Mouse (Mus musculus) embryonic fibroblast, embryonic 13.5 days (primary cell): ENCODE measurements around the gene Crybg1. TPM values are rescaled to one million over a fixed set of nuclear protein-coding genes. Genes with fewer than 3 reads are reported as not detected.
A peak's percentile ranks its signal among the peaks of the same experiment; 100 is the strongest.

Source experiments
- H3K27ac ChIP-seq: 2 replicates; pipeline ENCODE4 v1.5.1; 2012; ENCODE audit warnings: low read length, control low read depth, inconsistent platforms; ENCODE audit not compliant: insufficient read depth
- H3K4me1 ChIP-seq: 2 replicates; pipeline ENCODE4 v1.6.1; 2011; ENCODE audit warnings: low read length; ENCODE audit not compliant: control insufficient read depth, insufficient read depth
- H3K4me3 ChIP-seq: 2 replicates; pipeline ENCODE4 v1.5.1; 2011; ENCODE audit warnings: mild to moderate bottlenecking, control low read depth, low read length; ENCODE audit not compliant: insufficient read depth
- CTCF ChIP-seq: IDR thresholded peaks from 2 replicates; pipeline ENCODE4 v1.5.1; 2011; ENCODE audit warnings: mild to moderate bottlenecking, control low read depth, low read length, moderate library complexity, borderline replicate concordance; ENCODE audit not compliant: insufficient read depth
- POLR2A ChIP-seq: IDR thresholded peaks from 2 replicates; pipeline ENCODE4 v1.6.1; 2011; ENCODE audit warnings: low read depth, mild to moderate bottlenecking, control low read depth, low read length, moderate library complexity
- polyA plus RNA-seq: library from polyadenylated mRNA; stranded (reverse); fragments of >200 nt; gene quantifications from 2 replicates; pipeline ENCODE4 v1.2.4, GENCODE M21; 2011; ENCODE audit warnings: low read depth; ENCODE audit not compliant: missing spikeins, insufficient read length

Crybg1 gene
- 0.48 and 0.65 TPM in 2 replicates for polyA plus RNA-seq

DNA sequence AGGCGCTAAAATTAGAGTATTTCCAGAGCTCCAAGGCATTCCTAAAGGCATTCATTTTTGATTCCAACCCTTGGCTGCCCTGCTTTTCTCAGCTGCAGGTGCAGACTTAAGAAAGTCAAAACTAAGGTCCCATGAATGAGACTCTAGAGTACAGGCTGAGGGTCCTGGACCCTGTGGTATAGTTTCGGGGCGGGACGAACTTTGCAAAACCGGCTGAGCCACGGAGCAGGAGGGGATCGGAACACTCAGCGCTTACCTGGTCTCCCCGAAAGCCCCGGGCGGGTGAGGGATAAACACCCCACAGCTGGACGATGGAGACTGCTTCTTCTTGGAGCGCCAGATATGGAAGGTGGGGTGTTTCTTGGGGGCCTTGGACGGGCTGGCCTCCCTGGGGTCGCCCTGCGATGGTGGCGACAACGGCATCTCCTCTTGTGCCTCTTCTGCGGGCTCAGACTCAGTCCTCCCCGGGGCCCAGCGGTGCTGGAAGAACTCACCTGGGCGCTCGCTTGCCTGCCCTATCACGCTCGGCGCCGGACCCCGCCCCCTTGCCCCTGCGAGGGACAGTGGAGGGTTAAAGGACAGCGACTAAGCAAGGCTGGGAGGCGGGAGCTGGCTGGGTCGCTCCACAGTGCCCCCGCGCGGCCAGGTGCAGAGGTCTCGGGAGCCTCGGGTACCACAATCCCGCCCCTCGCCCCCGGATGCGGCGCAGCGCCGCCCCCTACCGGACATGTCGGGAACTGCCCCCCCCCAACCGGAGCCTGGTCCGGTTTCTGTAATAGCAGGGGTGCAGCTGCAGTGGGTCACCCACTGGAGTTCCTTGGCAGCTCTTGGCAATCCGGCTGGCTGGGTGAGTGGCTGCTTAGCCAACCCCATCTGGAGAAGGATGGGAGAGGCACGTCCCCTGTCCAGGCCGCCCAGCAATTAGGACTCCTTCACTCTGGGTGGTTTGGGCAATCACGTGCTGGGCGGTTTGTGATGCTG, at the start of gene Crybg1:
Gene Crybg1, minus strand, starts transcription at position 517 of the 981 bp plus-strand sequence.
- H3K4me3 ChIP-seq: no peak within 1 kb of the TSS
- no peak within 1 kb of the TSS for H3K27ac ChIP-seq
- H3K4me1 ChIP-seq: no peaks in the 10 kb centered on the region
- TF ChIP-seq POLR2A (no peak), CTCF (0 out of 2 replicates have a peak, but pooled peaks have one; percentile 25)

DNA sequence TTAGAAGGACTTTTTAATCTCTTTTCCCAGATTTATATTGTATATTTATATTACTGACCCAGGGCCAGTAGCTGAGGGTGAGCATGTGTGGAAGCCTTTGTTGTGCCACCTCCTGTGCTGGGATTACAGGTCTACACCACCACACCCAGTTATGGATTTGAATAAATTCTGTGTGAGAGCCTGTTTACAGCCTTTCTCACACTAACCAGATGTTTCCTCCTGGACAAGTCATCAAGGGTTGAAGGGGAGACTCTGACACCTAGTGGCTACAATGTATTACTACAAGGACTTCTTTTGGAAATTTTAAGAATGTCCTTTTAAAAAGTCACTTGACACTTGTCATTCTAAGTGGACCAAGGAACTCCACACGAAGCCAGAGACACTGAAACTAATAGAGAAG, 28.7 kb upstream of the Crybg1 start:
- Histone ChIP-seq H3K4me3 (no peak overlapping the region), H3K27ac (no peak overlapping the region), H3K4me1 (no peaks in the 10 kb centered on the region)
- TF ChIP-seq CTCF: no peak
- no peak for TF ChIP-seq POLR2A

DNA sequence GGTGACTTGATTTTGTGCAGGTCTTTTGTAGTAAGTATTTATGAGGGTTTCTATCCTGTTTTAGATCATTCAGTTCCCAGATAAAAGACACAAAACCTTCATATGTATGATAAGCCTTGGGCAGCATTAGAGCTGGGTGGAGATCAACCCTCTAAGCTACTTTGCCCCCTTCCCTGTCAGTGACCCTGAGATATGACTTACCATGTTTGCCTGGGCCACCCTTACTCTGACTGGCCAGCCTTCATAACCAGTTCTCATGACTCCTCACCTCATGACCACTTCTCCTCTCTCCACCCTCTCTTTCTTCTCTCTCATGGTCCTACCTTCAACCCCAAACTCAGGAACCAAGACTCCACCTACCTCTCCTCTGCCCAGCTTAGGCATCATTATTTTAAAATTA, 27.9 kb upstream of the Crybg1 start:
- TF ChIP-seq CTCF: no peak
- no peak for TF ChIP-seq POLR2A
- H3K4me3 ChIP-seq: no peak overlapping the region
- no peaks in the 10 kb centered on the region for H3K4me1 ChIP-seq
- no peak overlapping the region for H3K27ac ChIP-seq

DNA sequence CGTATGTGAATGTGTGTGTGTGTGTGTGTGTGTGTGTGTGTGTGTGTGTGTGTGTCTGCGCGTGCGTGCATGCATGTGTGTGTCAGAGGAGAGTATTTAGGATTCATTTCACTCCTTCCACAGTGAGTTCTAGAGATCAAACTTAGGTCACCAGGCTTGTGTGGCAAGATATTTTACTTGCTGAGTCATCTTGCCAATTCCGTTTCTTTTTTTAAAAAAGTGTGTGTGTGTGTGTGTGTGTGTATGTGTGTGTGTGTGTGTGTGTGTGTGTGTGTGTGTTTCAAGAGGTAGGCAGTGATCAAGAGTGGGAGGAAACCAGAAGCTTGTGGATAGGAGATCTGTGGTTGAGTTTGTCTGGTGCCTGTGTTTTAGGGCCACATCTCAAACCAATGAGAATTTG, 27.5 kb upstream of the Crybg1 start:
- TF ChIP-seq CTCF: no peak
- no peak for TF ChIP-seq POLR2A
- H3K4me3 ChIP-seq: no peak overlapping the region
- H3K4me1 ChIP-seq: no peaks in the 10 kb centered on the region
- no peak overlapping the region for H3K27ac ChIP-seq

DNA sequence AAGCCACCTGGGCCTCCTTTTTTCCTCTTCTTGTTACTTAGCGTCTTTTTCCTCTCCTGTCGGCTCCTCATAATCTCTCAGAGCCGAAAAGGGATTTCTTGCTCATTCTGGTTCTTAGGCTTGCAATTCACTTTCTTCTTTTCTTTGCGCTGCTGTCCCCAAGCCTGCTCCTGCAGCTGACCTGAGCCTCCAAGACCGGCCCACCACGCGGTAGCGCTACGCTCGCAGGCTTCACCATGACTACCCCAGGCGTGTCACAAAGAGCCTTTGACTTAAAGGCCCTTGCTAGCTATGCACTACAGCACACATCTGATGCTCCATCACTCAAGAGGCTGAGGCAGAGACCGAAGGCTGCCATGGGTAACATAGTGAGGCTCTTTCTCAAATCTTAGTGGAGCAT, 21.5 kb upstream of the Crybg1 start:
- TF ChIP-seq CTCF: no peak
- no peak for TF ChIP-seq POLR2A
- Histone ChIP-seq H3K27ac (no peak overlapping the region), H3K4me3 (no peak overlapping the region)

DNA sequence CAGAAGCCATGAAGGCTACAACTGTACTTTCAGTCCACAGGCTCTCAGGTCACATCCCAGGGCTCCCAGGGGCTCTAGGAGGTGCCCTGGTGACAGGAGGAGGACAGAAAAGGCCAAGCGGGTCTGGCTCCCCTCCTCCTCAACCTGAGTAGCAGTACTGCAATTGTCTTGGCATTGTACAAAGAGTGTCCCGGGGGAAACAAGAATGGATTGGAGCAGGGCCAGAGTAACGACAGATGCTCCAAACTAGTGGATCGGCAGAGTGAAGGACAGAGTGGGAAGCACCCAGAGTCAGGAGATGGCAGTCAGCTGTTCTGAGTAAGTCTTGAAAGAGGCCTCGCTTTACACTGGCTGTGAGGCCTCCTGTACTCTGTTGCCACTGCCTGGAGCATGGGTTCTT, 18.4 kb upstream of the Crybg1 start:
- TF ChIP-seq CTCF (no peak), POLR2A (no peak)

More for the DNA sequence above, 21.5 kb upstream of the Crybg1 start:
- no peaks in the 10 kb centered on the region for H3K4me1 ChIP-seq

DNA sequence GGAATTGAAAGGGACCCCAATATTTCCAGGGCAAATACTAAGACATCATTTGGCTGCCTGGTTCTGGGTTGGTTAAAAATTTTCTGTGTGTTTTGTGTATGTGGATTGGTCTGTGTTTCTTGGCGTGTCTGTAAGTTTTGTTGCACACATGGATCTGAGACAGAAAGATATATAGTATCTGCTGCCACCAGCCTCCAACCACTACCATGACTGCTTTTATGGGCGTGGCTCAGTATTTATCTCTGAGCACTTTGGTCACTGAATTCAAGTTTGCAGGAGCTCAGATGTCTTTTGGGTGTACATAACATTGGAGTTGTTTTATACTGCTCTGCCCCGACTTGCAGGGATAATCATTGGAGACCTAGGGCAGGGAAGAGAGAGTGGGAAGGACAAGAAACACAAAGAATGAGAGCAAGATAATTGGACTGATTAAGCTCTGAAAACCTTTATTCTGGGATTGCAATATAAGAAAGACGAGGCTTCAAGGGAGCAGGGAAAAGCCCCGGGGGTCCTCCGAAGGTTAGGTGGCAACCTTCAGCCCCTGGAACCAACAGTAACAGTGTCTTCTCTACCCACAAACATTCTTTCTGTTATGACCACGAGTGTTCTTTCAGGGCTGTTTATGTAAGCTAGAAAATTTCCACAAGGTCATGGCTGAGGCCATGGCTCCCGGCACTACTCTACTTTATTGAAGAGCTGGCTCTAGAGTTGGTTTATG, 15.8 kb upstream of the Crybg1 start:
- no peaks in the 10 kb centered on the region for H3K4me1 ChIP-seq
- no peak overlapping the region for H3K4me3 ChIP-seq
- no peak for TF ChIP-seq POLR2A
- TF ChIP-seq CTCF: no peak
- H3K27ac ChIP-seq: no peak overlapping the region

More for the DNA sequence above, 18.4 kb upstream of the Crybg1 start:
- Histone ChIP-seq H3K4me3 (no peak overlapping the region), H3K27ac (no peak overlapping the region), H3K4me1 (no peaks in the 10 kb centered on the region)

- no peaks in the 10 kb centered on the region for H3K4me1 ChIP-seq
- no peak overlapping the region for H3K27ac ChIP-seq
- H3K4me3 ChIP-seq: no peak overlapping the region
- TF ChIP-seq CTCF (no peak), POLR2A (no peak)
Measured at GRCm38 (mm10) chr10:44163028-44163427, 14.4 kb upstream of the Crybg1 start.

DNA sequence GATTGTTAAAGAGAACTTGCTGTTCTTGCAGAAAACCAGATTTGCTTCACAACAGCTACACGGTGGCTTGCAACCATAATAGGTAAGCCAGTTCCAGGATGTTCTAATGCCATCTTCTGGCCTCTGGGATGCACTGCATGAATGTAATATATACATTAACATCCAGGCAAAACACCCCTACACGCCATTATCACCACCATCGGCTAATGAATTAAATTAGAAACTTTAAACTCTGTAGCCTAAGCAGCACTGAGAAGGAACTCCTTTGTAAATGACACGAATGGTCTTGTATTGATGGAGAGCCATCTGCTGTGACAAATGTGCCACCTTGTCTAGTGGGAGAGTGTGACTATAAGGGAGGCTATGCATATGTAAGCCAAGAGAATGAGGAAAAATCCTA, 11.5 kb upstream of the Crybg1 start:
- Histone ChIP-seq H3K4me3 (no peak overlapping the region), H3K27ac (no peak overlapping the region), H3K4me1 (no peaks in the 10 kb centered on the region)
- no peak for TF ChIP-seq CTCF
- TF ChIP-seq POLR2A: no peak

GRCm38 (mm10) chr10:44157489-44157888, 8.8 kb upstream of the Crybg1 start:
- Histone ChIP-seq H3K4me3 (no peak overlapping the region), H3K4me1 (no peaks in the 10 kb centered on the region), H3K27ac (no peak overlapping the region)
- TF ChIP-seq CTCF (no peak), POLR2A (no peak)
